Comparison of ENCODE assay signal across 27 mouse cellular contexts in genomic region chr17:7464901-7465300, GRCm38 (mm10).
DNase-seq lines count a peak whose midpoint lies in the region; ATAC-seq lines count a peak whose summit lies in the region.
"Had no signal": no experiment of that assay in that cellular context is flagged by ENCODE, and none has a peak within 500 bp of the region (broad histone marks: within the 10 kb centered on the region; RNA-seq: fewer than 3 reads in every experiment).

No protein-coding gene starts in this region.

- peak; percentile 28 for DNase-seq in hindbrain, embryonic 10.5 days (ENCODE audit: low spot score)
- peak; percentile 55 for DNase-seq in embryonic facial prominence, embryonic 10.5 days (ENCODE audit: low spot score)
- DNase-seq in forelimb bud, embryonic 11.5 days (ENCODE audit: low read depth, low spot score): peak; percentile 47
- DNase-seq in thymus, postnatal 0 days (ENCODE audit: low spot score): no peak
- DNase-seq in kidney, adult 8-10 months: no peak
- no peak for DNase-seq in left cerebral cortex, postnatal 36 days (ENCODE audit: low spot score in 2 of 2)
- DNase-seq: adrenal gland, postnatal 25 days; cerebellum, adult 18-20 months; cerebellum, postnatal 10 days; forebrain, postnatal 0 days; gastrocnemius, postnatal 36 days; heart, adult 2 months; kidney, adult 18-20 months; kidney, postnatal 4 days; layer of hippocampus, postnatal 36 days; thymus, adult 2 months; thymus, postnatal 4 days had no signal

- H3K9me3 ChIP-seq in hindbrain, embryonic 10.5 days: 0 out of 2 replicates have a peak, but pooled peaks cover 2% of the 10 kb centered on the region
- H3K9me3 ChIP-seq in hindbrain, embryonic 12.5 days (replicated peaks): peaks cover 8% of the 10 kb centered on the region; the same call in 1 of the 2 replicates
- H3K9me3 ChIP-seq in embryonic facial prominence, embryonic 10.5 days: no peaks in the 10 kb centered on the region
- H3K9me3 ChIP-seq: limb, embryonic 12.5 days; lung, embryonic 15.5 days; neural tube, embryonic 13.5 days had no signal

- no peak overlapping the region for H3K4me2 ChIP-seq in hindbrain, embryonic 12.5 days (replicated peaks)
- H3K4me2 ChIP-seq: heart, embryonic 12.5 days; limb, embryonic 12.5 days; liver, embryonic 11.5 days; lung, embryonic 15.5 days; midbrain, embryonic 11.5 days; neural tube, embryonic 13.5 days had no signal

- no peaks in the 10 kb centered on the region for H3K36me3 ChIP-seq in hindbrain, embryonic 10.5 days
- H3K36me3 ChIP-seq in hindbrain, embryonic 12.5 days: no peaks in the 10 kb centered on the region
- H3K36me3 ChIP-seq in embryonic facial prominence, embryonic 10.5 days (replicated peaks): no peaks in the 10 kb centered on the region
- H3K36me3 ChIP-seq: forebrain, embryonic 10.5 days; heart, embryonic 12.5 days; limb, embryonic 12.5 days; lung, embryonic 15.5 days; neural tube, embryonic 13.5 days had no signal

- WGBS in hindbrain, embryonic 10.5 days: 63% methylated on average over 3 of the region's 3 CpGs
- 65% methylated on average over 3 of the region's 3 CpGs for WGBS in hindbrain, embryonic 12.5 days
- 33% methylated on average over 3 of the region's 3 CpGs for WGBS in embryonic facial prominence, embryonic 10.5 days

- H3K4me1 ChIP-seq in hindbrain, embryonic 10.5 days (replicated peaks): peaks cover 49% of the 10 kb centered on the region
- peaks cover 22% of the 10 kb centered on the region for H3K4me1 ChIP-seq in hindbrain, embryonic 12.5 days
- H3K4me1 ChIP-seq in embryonic facial prominence, embryonic 10.5 days: peaks cover 48% of the 10 kb centered on the region

- intact Hi-C loops in left cerebral cortex, postnatal 36 days (cut with DNase I): no loop called here

- H3K27me3 ChIP-seq in hindbrain, embryonic 10.5 days (ENCODE audit: insufficient read depth, poor library complexity, severe bottlenecking): no peaks in the 10 kb centered on the region
- H3K27me3 ChIP-seq in hindbrain, embryonic 12.5 days: no peaks in the 10 kb centered on the region
- no peaks in the 10 kb centered on the region for H3K27me3 ChIP-seq in embryonic facial prominence, embryonic 10.5 days (replicated peaks; ENCODE audit: low read depth, poor library complexity, severe bottlenecking)
- H3K27me3 ChIP-seq: heart, embryonic 12.5 days; limb, embryonic 12.5 days; lung, embryonic 15.5 days; neural tube, embryonic 13.5 days had no signal

- H3K27ac ChIP-seq in hindbrain, embryonic 10.5 days: peak overlapping the region; percentile 29; the same call in 1 of the 2 replicates
- H3K27ac ChIP-seq in hindbrain, embryonic 12.5 days: no peak overlapping the region
- H3K27ac ChIP-seq in embryonic facial prominence, embryonic 10.5 days (replicated peaks): peak overlapping the region; percentile 68
- H3K27ac ChIP-seq: forebrain, embryonic 10.5 days; heart, adult 2 months; limb, embryonic 12.5 days; lung, embryonic 15.5 days; neural tube, embryonic 13.5 days had no signal

- H3K9ac ChIP-seq in hindbrain, embryonic 12.5 days: no peak overlapping the region
- H3K9ac ChIP-seq: forebrain, postnatal 0 days; heart, embryonic 12.5 days; limb, embryonic 12.5 days; lung, embryonic 15.5 days; neural tube, embryonic 13.5 days had no signal

- H3K4me3 ChIP-seq in hindbrain, embryonic 10.5 days: no peak overlapping the region
- H3K4me3 ChIP-seq in hindbrain, embryonic 12.5 days: no peak overlapping the region
- H3K4me3 ChIP-seq in embryonic facial prominence, embryonic 10.5 days: no peak overlapping the region
- H3K4me3 ChIP-seq: forebrain, embryonic 10.5 days; heart, adult 2 months; heart, embryonic 12.5 days; limb, embryonic 12.5 days; lung, embryonic 15.5 days; myocyte; neural tube, embryonic 13.5 days had no signal

- no peak for ATAC-seq in hindbrain, embryonic 12.5 days (ENCODE audit: low FRiP score)
- ATAC-seq: forebrain, postnatal 0 days; hindbrain, embryonic 16.5 days had no signal

Comparison
In these comparisons a context has a peak if more than half of its experiments do, and no peak if none do; other contexts are left out.
1. DNase-seq: peak in hindbrain, embryonic 10.5 days (single experiment), embryonic facial prominence, embryonic 10.5 days (single experiment) and forelimb bud, embryonic 11.5 days (single experiment); none in thymus, postnatal 0 days (single experiment), kidney, adult 8-10 months (0 of 2) and left cerebral cortex, postnatal 36 days (0 of 2).